Mouse (Mus musculus) frontal cortex, postnatal 36 days (tissue): ENCODE measurements around the gene Sqstm1.

Experiments used
- DNase-seq, 2 experiments: peaks; one replicate each; pipeline ENCODE4 v3.0.0; 2022; ENCODE audit warnings: low spot score in 2 of 2

The Sqstm1 gene

GRCm38 (mm10) chr11:50210505-50211151 lies at the start of gene Sqstm1, which contains the start of gene Mgat4b:
TSS of gene Sqstm1 (minus strand) at chr11:50210827.
TSS of gene Mgat4b (plus strand) at chr11:50210890.
- DNase-seq, result peak; percentile 84 to 88

- DNase-seq, result peak in 1 of 2 experiments; percentile 65
Observed at GRCm38 (mm10) chr11:50258310-50258709, 47.7 kb upstream of the Sqstm1 start.

GRCm38 (mm10) chr11:50256615-50257014 lies 46.0 kb upstream of the Sqstm1 start:
- DNase-seq, result peak in 1 of 2 experiments; percentile 58

DNA sequence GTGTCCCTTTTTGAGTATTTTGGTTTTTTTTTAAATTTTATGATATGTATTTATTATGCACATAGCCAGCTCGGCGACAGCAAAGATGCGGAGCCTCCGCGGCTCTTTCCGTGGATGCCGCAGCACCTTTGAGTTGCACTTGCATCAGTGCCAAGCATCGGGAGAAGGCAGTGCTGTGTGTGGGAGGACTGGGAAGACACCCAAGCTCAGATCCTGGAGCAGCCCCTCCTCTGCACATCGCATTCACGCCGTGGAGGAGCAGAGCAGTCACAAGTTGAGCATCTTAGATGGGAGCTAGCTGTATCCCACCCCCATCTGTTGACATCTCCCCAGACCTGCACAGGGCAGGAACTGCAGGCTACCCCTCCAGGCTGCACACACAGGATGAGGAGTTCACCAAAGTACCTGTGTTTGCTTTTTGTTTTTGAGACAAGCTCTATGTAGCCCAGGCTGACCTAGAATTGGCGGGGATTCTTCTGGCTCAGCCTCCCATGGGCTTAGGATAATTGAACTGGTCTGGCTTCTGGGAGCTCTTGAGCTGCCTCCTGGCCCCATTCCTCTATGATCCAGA lies 43.5 kb upstream of the Sqstm1 start:
- DNase-seq, result peak; percentile 87 to 92

GRCm38 (mm10) chr11:50253393-50253792 lies 42.8 kb upstream of the Sqstm1 start:
- no peak for DNase-seq

DNA sequence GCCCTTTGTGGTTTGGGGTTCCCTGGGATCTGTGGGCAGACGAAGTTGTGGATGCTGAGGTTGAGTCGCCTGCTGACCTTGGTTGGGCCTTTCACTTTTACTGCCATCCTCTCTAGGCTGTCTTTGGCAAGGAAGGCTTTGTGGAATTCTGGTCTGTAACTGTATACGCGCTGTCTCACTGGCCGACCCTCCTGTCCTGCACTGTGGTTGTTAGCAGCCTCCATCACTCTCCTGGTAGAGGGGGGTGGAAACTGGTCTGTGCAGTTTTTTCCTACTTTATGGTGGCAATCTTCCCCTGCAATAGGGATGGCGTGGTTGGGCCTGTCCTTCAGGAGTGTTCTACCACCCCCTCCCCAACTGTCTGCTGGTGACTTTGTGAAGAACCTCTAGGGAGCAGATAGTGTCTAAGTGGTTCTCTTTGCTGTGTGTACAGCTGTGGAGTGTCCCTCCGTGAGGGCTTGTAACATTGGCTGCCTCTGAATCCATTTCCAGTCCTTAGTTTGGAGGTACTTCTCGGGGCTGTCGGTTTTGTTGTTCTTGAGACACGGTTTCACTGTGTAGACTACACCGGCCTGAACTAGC lies 42.1 kb upstream of the Sqstm1 start:
- no peak for DNase-seq

GRCm38 (mm10) chr11:50252166-50252565 lies 41.5 kb upstream of the Sqstm1 start:
- no peak for DNase-seq

DNA sequence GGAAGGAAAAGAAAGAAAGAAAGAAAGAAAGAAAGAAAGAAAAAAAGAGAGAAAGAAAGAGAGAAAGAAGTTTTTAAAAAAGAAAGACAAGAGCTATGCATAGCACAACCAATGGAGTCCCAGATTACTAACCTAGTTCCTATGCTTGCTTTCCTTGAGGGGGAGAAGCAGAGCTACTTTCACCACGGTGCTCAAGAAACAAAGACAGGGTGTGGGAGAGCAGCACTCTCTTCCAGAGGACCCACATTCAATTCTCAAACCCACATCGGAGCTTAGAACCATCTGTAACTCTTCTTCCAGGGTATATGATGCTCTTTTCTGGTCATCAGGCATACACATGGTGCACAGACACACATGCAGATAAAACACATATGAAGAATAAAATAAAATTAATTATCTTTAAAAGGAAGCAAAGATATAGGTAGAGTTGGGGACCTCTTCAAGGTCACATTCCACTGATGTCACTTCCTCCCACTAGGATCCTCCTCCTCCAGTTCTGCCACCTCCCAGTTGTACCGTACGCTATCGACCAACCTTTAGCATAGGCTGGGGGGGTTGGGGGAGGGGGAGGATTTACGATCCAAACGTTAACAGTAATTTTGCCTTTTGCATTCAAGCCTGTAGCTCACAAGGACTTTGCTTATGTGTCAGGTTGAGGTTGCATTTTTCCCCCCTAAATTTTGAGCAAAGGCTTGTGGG lies 38.0 kb upstream of the Sqstm1 start:
- DNase-seq, result no peak

- no peak for DNase-seq
Observed at GRCm38 (mm10) chr11:50245269-50245668, 34.6 kb upstream of the Sqstm1 start.

GRCm38 (mm10) chr11:50243926-50244325 lies 33.3 kb upstream of the Sqstm1 start:
- no peak for DNase-seq

DNA sequence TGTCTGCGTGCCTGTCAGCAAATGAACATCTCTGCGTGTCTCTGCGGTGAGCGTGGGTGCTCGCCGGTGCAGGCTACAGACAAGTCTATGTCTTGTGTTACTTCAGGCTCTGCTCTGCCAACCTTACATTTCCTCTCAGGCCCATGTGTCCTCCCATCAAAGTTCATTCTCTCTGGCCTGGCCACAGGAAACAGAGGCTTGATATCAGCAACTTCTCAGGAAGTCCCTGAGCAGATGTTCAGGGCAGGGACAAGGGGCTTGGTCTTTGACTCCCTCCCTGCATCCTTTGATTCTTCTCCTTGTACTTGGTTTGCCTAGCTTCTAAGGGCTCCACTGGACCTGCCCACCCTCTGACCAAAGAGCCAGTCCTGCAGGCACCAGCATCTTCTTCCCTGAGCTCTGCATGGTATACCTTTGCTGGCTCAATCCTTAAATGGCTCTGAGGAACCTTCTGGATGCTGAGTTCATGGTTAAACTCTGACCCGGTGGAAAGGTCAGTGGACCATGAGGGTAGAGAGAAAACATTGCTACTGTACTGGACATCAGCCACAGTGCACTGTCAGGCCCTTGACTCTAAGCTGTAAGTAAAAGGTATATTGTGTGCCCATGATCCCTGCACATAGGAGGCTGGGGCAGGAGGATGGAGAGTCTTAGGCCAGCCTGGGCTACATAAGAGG lies 29.7 kb upstream of the Sqstm1 start:
- no peak for DNase-seq

- DNase-seq, result no peak
Observed at GRCm38 (mm10) chr11:50238821-50239791, 28.5 kb upstream of the Sqstm1 start.

DNA sequence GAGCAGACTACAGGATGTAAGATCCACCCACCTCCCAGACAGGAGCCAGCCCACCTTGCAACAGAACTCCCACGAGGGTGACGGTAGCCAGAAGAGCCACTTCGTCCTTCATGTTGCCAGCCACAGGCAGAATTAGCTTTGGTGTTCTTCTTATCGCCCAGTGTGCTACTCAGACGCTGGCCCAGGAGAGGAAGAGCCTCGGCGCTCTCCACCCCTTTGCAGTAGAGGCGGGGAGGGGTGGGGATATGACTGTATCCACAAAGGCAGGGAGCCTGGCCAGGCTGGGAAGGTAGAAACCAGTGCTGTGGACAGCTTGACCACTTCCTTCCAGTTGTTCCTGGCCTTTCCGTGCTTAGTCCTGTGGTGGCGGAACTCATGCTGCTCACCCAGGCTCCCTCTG lies 27.7 kb upstream of the Sqstm1 start, which contains the start of gene Ltc4s:
Gene Ltc4s (minus strand): TSS at position 293 of the 400 bp plus-strand sequence.
- no peak for DNase-seq

- DNase-seq, result no peak
Observed at GRCm38 (mm10) chr11:50236937-50237835, 26.6 kb upstream of the Sqstm1 start.

GRCm38 (mm10) chr11:50236540-50236936 lies 25.9 kb upstream of the Sqstm1 start:
- peak; percentile 63 to 75 for DNase-seq

- DNase-seq, result no peak
Observed at GRCm38 (mm10) chr11:50234606-50235005, 24.0 kb upstream of the Sqstm1 start.

DNA sequence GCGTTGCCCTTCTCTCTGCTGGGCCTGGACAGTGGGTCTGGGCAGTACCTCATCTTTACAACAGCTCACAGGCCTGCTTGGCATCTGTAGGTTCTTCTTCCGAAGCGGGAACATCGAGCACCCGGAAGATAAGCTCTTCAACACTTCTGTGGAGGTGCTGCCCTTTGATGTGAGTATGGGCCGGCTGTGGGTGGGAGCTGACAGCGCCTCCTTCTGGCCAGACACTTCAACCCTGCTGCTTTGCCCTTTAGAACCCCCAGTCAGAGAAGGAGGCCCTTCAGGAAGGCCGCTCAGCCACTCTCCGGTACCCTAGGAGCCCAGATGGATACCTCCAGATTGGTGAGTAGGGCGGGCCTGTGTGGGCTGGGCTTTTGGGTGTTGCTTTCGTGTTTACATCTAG lies 23.4 kb upstream of the Sqstm1 start:
- DNase-seq, result no peak

DNA sequence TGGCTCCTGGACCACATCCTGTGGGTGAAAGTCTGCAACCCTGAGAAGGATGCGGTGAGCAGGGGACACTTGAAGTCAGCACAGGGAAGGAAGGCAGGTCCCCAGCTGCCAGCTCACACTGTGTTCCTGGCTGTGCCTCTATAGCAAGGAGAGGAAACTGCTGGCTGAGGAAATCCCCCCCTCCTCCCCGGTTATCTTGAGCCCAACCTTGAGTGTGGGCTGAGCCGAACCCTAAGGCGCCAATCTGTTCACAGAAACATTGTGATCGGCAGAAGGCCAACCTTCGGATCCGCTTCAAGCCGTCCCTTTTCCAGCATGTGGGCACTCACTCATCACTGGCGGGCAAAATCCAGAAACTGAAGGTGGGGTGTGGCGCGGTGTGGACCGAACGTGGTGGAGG lies 22.4 kb upstream of the Sqstm1 start:
- DNase-seq, result no peak

- peak in 1 of 2 experiments; percentile 81 for DNase-seq
Observed at GRCm38 (mm10) chr11:50231411-50231810, 20.8 kb upstream of the Sqstm1 start.
